Mouse (Mus musculus): ENCODE measurements around the gene Tacc3.

Tacc3 gene

DNA sequence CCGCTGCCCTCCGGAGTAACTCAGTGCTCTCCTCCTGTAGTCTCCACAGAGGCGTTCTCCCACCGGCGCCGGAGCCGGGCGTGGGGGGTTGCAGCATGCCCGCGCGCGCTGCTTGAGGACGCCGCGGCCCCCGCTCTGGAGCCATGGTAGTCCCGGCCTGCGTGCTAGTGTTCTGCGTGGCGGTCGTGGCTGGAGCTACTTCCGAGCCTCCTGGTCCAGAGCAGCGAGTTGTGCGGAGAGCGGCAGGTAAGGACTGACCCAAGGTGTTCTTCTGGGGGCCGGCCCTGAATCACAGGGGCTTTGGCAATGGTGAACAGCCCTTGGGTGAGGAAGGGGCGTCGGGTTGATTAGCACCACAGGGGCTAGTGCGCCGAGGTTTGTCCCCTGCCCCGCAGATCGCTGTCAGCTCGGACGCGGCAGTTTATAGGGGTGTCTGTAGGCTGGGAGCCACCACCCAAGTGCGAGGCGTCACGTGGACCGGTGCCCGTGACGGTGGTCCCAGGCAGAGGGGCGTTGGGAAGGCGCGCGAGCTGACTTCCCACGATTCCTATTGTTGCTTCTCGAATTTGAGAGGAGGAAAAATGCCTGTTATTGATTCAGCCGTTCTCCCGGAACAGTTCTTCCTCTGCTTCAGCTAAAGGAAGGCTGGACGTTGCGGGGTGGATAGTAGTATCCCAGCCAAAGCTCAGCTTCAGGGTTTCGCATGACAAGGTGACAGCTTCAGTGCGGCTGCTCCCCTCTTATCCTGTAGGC lies 64.5 kb downstream of the Tacc3 start:
- DNase-seq (ENCODE audit: low read depth): no peak

DNA sequence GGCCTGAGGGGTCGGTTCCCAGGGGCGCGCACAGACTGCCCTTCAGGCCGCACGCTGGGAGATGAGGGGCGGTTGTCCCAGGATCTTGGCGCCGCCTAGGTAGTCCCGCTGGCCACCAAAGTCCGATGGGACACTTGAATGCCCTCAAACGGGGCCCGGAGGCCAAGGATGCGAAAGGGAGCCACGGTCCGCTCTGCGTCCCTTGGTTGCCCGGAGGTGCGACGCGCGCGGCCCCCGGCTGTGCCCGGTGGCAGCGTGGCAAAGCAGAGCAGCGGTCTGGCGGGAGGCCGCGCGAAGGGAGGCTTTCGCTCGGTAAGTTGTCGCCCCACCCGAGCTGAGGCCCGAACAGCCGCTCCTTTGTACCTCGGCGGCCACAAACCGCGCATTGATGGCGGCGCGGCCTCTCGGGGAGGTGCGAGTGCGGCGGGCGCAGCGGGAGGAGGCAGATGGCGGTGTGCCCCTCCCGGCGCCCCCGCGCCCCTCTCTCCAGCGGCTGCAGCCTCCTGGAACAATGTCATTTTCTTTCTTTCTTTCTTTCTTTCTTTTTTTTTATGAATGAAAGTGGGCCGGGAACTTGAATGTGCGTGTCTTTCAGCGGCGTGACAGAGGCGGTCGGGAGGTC lies 65.2 kb downstream of the Tacc3 start:
- no peak for DNase-seq (ENCODE audit: low read depth)

DNA sequence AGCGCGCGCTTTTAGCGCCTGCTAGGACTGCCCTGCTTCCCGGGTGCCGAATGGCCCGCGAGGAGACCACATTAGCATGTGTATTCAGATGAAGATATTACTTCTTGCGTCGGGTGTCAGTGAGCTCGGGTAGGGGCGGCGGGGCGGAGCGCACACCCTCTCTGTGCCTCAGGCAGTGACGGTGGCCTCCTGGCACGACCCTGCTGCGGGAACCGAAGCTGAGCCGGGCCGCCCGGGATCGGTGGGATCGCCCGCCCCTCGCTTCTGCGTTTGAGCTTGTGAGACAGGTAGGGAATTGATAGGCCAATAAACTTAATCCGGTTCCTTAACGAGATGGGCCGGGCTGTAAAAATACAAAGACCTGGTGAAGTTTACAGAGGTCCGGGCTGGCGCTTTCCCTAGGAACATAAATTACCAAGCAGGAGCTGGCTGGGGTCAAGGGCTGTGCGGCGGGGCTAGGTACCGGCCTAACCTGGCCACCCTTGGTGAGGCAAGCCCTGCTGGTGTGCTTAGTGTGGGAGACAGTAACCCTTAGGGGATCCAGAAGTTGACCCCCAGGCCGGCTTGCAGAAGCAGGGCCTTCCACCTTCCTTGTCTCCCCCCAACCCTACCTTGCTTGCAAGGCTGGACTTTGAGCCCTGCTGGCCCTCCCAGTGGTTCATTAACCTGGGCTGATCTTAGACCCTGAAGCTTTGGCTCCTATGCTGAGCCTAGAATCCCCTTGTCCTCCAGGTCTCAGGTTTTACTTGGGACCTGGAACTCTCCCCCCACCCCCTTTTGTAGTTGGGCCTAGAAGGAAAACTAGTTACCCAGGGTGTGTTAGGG lies 65.9 kb downstream of the Tacc3 start:
- no peak for DNase-seq (ENCODE audit: low read depth)

DNA sequence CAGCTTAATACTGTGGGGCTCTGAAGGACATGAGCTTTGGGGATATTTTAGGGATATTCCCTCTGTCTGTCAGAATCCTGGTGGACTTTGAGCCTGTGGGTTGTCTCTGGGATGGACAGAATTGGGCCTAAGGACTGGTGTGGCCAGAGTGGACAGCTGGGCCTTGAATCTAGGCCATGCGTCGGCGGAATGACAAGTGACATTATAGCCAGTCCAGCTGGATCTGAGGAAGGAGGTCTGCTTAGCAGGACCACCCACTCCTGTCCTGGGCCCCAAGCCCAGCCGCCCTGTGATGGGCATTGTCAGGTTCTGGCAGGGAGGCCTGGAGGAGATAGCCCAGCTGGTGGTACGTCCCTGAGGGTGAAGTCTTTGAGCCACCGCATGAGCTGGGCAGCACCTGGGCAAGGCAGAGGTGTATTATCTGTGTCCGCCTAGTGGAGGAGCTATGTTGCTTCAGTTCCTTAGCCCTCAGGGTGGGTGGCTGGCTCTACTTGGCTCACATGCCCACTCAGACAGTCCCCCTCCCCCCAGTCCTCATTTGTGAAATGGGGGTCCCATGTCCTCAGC lies 68.2 kb downstream of the Tacc3 start:
- DNase-seq (ENCODE audit: low read depth): no peak

DNA sequence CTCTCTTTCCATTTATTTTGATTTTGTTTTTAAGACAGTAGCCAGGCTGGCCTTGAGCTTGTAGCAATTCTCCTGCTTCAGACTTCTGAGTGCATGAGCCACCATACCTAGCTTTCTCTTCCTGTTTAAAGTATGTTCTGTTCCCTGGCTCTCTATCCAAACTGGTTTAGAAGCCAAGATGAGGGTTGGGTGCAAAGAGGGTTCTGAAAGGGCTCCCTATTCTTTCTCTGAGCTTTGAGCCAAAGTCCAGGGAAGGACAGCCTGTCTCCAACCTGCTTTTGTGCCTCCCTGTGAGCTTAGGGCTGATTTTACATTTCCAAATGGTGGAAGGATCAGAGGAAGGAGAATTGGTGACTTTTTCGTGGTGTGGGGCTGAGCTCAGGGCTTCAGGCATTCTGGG lies 69.0 kb downstream of the Tacc3 start:
- DNase-seq (ENCODE audit: low read depth): no peak

Data from NIH3T3 (cell line).